Comparison of ENCODE assay signal across 2 mouse cellular contexts in the genomic region with DNA sequence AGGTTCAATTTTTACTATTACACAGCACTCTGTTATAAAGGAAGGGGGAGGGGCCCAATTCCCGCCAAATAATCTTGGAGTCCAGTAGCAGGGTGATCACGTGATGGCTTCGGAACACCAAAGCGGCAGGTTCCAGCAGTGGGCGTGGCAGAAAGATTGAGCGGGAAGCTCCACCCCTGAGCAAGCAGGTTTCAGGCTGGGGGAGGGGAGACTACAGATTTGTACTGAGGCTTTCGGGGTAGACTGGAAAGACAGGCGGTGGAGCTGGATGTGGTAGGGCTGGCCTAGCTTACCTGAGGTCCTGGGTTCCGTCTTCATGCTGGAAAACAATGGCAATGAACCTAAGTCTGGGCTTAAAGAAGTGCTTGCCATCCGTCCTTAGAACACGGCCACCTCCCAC. TPM values are rescaled to one million over a fixed set of nuclear protein-coding genes. Genes with fewer than 3 reads are reported as not detected.
"Had no signal": no experiment of that assay in that cellular context is flagged by ENCODE, and none has a peak within 500 bp of the region (broad histone marks: within the 10 kb centered on the region; RNA-seq: fewer than 3 reads in every experiment).

No protein-coding gene starts in this region.

RNA-seq across cellular contexts. Expression of a gene that starts 17.0 kb away (rescaled TPM):
- total RNA-seq: megakaryocyte-erythroid progenitor cell, adult 5-6 weeks; monocyte, adult 5-6 weeks had no signal
